Mouse (Mus musculus): ENCODE data around the gene Gls.

GRCm38 (mm10) chr1:52148696-52149095 is 84.3 kb downstream of the Gls start:
- no peak for TF ChIP-seq CTCF (IDR thresholded peaks at IDR 0.05; ENCODE audit: low read depth)
- TF ChIP-seq EP300 (optimal IDR thresholded peaks at IDR 0.05) = no peak
